Mouse (Mus musculus) adrenal gland, postnatal 10 days (tissue): Measurements from ENCODE around the gene Itgb7. TPM values are rescaled to one million over a fixed set of nuclear protein-coding genes. Genes with fewer than 3 reads are reported as not detected.

Source experiments
- DNase-seq: peaks from one replicate; pipeline ENCODE4 v3.0.0; 2021; ENCODE audit warnings: mixed read lengths
- total RNA-seq, 2 experiments: library from RNA; stranded (reverse); gene quantifications; 2 replicates each; pipeline ENCODE4 v1.2.3; 2021

Gene Itgb7
- total RNA-seq, 2 experiments from 2014 or later: 6.4 to 7.1 TPM

- DNase-seq: no peak
Observed at GRCm38 (mm10) chr15:102193652-102194051, 38.1 kb downstream of the Itgb7 start.

- DNase-seq: no peak
Observed at GRCm38 (mm10) chr15:102192820-102193386, 38.8 kb downstream of the Itgb7 start.

GRCm38 (mm10) chr15:102192271-102192812 lies 39.4 kb downstream of the Itgb7 start:
- DNase-seq: no peak

GRCm38 (mm10) chr15:102191699-102192098 lies 40.0 kb downstream of the Itgb7 start:
- no peak for DNase-seq

- DNase-seq: no peak
Observed at GRCm38 (mm10) chr15:102188883-102189282, 42.9 kb downstream of the Itgb7 start.

GRCm38 (mm10) chr15:102188096-102188495 lies 43.6 kb downstream of the Itgb7 start:
- no peak for DNase-seq

GRCm38 (mm10) chr15:102186239-102186638 lies 45.5 kb downstream of the Itgb7 start:
- DNase-seq: peak; percentile 51

GRCm38 (mm10) chr15:102183076-102183475 lies 48.7 kb downstream of the Itgb7 start:
- no peak for DNase-seq

GRCm38 (mm10) chr15:102179924-102180323 lies 51.8 kb downstream of the Itgb7 start:
- no peak for DNase-seq

- DNase-seq: no peak
Observed at GRCm38 (mm10) chr15:102179106-102179505, 52.6 kb downstream of the Itgb7 start.

- peak; percentile 90 for DNase-seq
Observed at GRCm38 (mm10) chr15:102178279-102178678, 53.5 kb downstream of the Itgb7 start.

GRCm38 (mm10) chr15:102177417-102177816 lies 54.3 kb downstream of the Itgb7 start:
- DNase-seq: peak; percentile 33

GRCm38 (mm10) chr15:102176571-102177316 lies 55.0 kb downstream of the Itgb7 start:
- DNase-seq: peak; percentile 56

GRCm38 (mm10) chr15:102175736-102176319 lies 55.9 kb downstream of the Itgb7 start:
- DNase-seq: no peak

GRCm38 (mm10) chr15:102173581-102173980 lies 58.2 kb downstream of the Itgb7 start:
- DNase-seq: no peak

- DNase-seq: no peak
Observed at GRCm38 (mm10) chr15:102169064-102169463, 62.7 kb downstream of the Itgb7 start.

GRCm38 (mm10) chr15:102167620-102168021 lies 64.1 kb downstream of the Itgb7 start:
- peak; percentile 63 for DNase-seq

Other genes starting within 250 kb of the Itgb7 start
- 10 to 100 TPM; 12.1 to 24.2 TPM for gene Krt8, start 227.5 kb downstream of the Itgb7 start, total RNA-seq
- 10 to 100 TPM; 15.9 to 28.3 TPM for gene Krt18, start 203.8 kb downstream of the Itgb7 start, total RNA-seq
- gene Eif4b, start 158.2 kb downstream of the Itgb7 start, total RNA-seq: 100 to 1,000 TPM; 248 to 266 TPM
- 10 to 100 TPM; 64.5 to 84.6 TPM for gene Tns2, start 131.5 kb downstream of the Itgb7 start, total RNA-seq
- 10 to 100 TPM; 27.4 to 31.5 TPM for gene Spryd3, start 95.7 kb downstream of the Itgb7 start, total RNA-seq
- gene Igfbp6, start 87.6 kb downstream of the Itgb7 start, total RNA-seq: 10 to 100 TPM; 40.3 to 48.1 TPM
- gene Soat2, start 81.4 kb downstream of the Itgb7 start, total RNA-seq: 1 to 10 TPM; 4.9 to 8.1 TPM
- 10 to 100 TPM; 66.7 to 84.9 TPM for gene Zfp740, start 28.7 kb downstream of the Itgb7 start, total RNA-seq
- gene Csad, start 27.2 kb downstream of the Itgb7 start, total RNA-seq: 100 to 1,000 TPM; 155 to 156 TPM
- gene Rarg, start 25.6 kb upstream of the Itgb7 start, total RNA-seq: 10 to 100 TPM; 22.7 to 30.3 TPM
- gene Gm9918, start 38.6 kb upstream of the Itgb7 start, total RNA-seq: not detected
- gene Mfsd5, start 47.5 kb upstream of the Itgb7 start, total RNA-seq: 10 to 100 TPM; 29.0 to 29.4 TPM
- 10 to 100 TPM in 1 of 2 experiments, 1 to 10 TPM in 1; 8.8 to 11.9 TPM for gene Espl1, start 64.3 kb upstream of the Itgb7 start, total RNA-seq
- 100 to 1,000 TPM; 342 to 354 TPM for gene Pfdn5, start 94.2 kb upstream of the Itgb7 start, total RNA-seq
- gene Myg1, start 99.8 kb upstream of the Itgb7 start, total RNA-seq: 10 to 100 TPM; 50.0 to 62.5 TPM
- 10 to 100 TPM; 21.4 to 24.7 TPM for gene Aaas, start 118.8 kb upstream of the Itgb7 start, total RNA-seq
- 1 to 10 TPM in 1 of 2 experiments, under 1 TPM in 1; 0.15 to 2.3 TPM for gene Sp7, start 135.2 kb upstream of the Itgb7 start, total RNA-seq
- 10 to 100 TPM; 67.8 to 83.4 TPM for gene Sp1, start 174.2 kb upstream of the Itgb7 start, total RNA-seq
- gene Amhr2, start 213.4 kb upstream of the Itgb7 start, total RNA-seq: 1 to 10 TPM; 1.7 to 2.1 TPM
- 10 to 100 TPM; 46.9 to 53.1 TPM for gene Prr13, start 227.1 kb upstream of the Itgb7 start, total RNA-seq
- gene Pcbp2, start 238.6 kb upstream of the Itgb7 start, total RNA-seq: 100 to 1,000 TPM; 703 to 724 TPM